Mouse (Mus musculus) heart, postnatal 36 days (tissue): ENCODE data around the gene Smg5. TPM values are rescaled to one million over a fixed set of nuclear protein-coding genes. Genes with fewer than 3 reads are reported as not detected.
"Not testable (repeated sequence)": the region's sequence is repeated elsewhere in the genome, so short reads cannot be mapped to it uniquely, and the experiment has no call there.

Experiments used
- DNase-seq, 2 experiments: peaks; one replicate each; pipeline ENCODE4 v3.0.0; 2021 to 2022
- intact Hi-C: fragments of 180-260 bp; cut with DNase I; formaldehyde crosslinking; loops from one replicate; pipeline ENCODE4 v1.15.1; 2025
- total RNA-seq, 2 experiments: library from RNA; stranded (reverse); gene quantifications; 2 replicates each; pipeline ENCODE4 v1.2.3; 2021

The Smg5 gene
- total RNA-seq, 2 experiments from 2014 or later = 38.7 to 42.7 TPM

- intact Hi-C loops, DNase-seq: not testable (repeated sequence)
Observed at GRCm38 (mm10) chr3:88381389-88382315, 45.6 kb downstream of the Smg5 start.

- intact Hi-C loops, DNase-seq: not testable (repeated sequence)
Observed at GRCm38 (mm10) chr3:88382383-88382782, 46.3 kb downstream of the Smg5 start.

GRCm38 (mm10) chr3:88384364-88384763 lies 48.3 kb downstream of the Smg5 start, which contains the start of gene Bglap:
Gene Bglap (minus strand): TSS chr3:88384464.
- no peak for DNase-seq
- intact Hi-C loops = no loop called here

GRCm38 (mm10) chr3:88393776-88394375 lies 57.8 kb downstream of the Smg5 start:
- intact Hi-C loops = no loop called here

GRCm38 (mm10) chr3:88395288-88395687 lies 59.2 kb downstream of the Smg5 start:
- no peak for DNase-seq
- intact Hi-C loops = no loop called here

More at GRCm38 (mm10) chr3:88393776-88394375, 57.8 kb downstream of the Smg5 start:
- DNase-seq = no peak

- intact Hi-C loops = no loop called here
- DNase-seq = no peak
Observed at GRCm38 (mm10) chr3:88395742-88396141, 59.7 kb downstream of the Smg5 start.

- intact Hi-C loops = no loop called here
- DNase-seq = no peak
Observed at GRCm38 (mm10) chr3:88398666-88399065, 62.6 kb downstream of the Smg5 start.

GRCm38 (mm10) chr3:88403522-88404230 lies 67.6 kb downstream of the Smg5 start:
- no peak for DNase-seq
- intact Hi-C loops = no loop called here

GRCm38 (mm10) chr3:88407090-88407489 lies 71.0 kb downstream of the Smg5 start:
- peak; percentile 59 to 65 for DNase-seq
- intact Hi-C loops = loop anchor here (1.0 to 2.0 kb wide), 2 partner anchors 60 to 120 kb away; no protein-coding TSS in a partner anchor

- intact Hi-C loops = loop anchor here (1.0 to 2.0 kb wide), 2 partner anchors 60 to 119 kb away; no protein-coding TSS in a partner anchor
- DNase-seq = no peak
Observed at GRCm38 (mm10) chr3:88407529-88407928, 71.5 kb downstream of the Smg5 start.

GRCm38 (mm10) chr3:88408953-88409352 lies 72.9 kb downstream of the Smg5 start:
- intact Hi-C loops = loop anchor here (2.0 kb wide), 1 partner anchor 68 kb away; no protein-coding TSS in a partner anchor
- no peak for DNase-seq

- intact Hi-C loops = loop anchor here (2.0 kb wide), 2 partner anchors 15 to 67 kb away; partner anchors contain the start of gene Slc25a44
- peak; percentile 92 to 95 for DNase-seq
Observed at GRCm38 (mm10) chr3:88409741-88410644, 73.9 kb downstream of the Smg5 start, which contains the start of gene Pmf1. Gene Pmf1 (minus strand): TSS chr3:88410331.

- intact Hi-C loops = loop anchor here (2.0 kb wide), 1 partner anchor 14 kb away; the partner anchor contains the start of gene Slc25a44
- no peak for DNase-seq
Observed at GRCm38 (mm10) chr3:88410645-88411031, 74.6 kb downstream of the Smg5 start.

GRCm38 (mm10) chr3:88411681-88412080 lies 75.6 kb downstream of the Smg5 start:
- peak in 1 of 2 experiments; percentile 24 for DNase-seq
- intact Hi-C loops = loop anchor here (2.0 kb wide), 1 partner anchor 13 kb away; the partner anchor contains the start of gene Slc25a44

Other genes starting within 250 kb of the Smg5 start
- 100 to 1,000 TPM; 123 to 138 TPM for gene Mef2d, start 193.9 kb upstream of the Smg5 start, total RNA-seq
- gene Rhbg, start 81.6 kb upstream of the Smg5 start, total RNA-seq = not detected
- gene Gm38392, start 49.0 kb upstream of the Smg5 start, total RNA-seq = under 1 TPM; 0.33 to 0.43 TPM
- 1 to 10 TPM; 5.2 to 6.8 TPM for gene Tsacc, start 39.3 kb upstream of the Smg5 start, total RNA-seq
- 100 to 1,000 TPM; 164 to 174 TPM for gene Cct3, start 39.1 kb upstream of the Smg5 start, total RNA-seq
- gene Glmp, start 11.2 kb upstream of the Smg5 start, total RNA-seq = 10 to 100 TPM; 87.9 to 88.4 TPM
- gene Tmem79, start 112 bp upstream of the Smg5 start, total RNA-seq = 1 to 10 TPM; 1.1 to 2.1 TPM
- gene Paqr6, start 28.3 kb downstream of the Smg5 start, total RNA-seq = 1 to 10 TPM in 1 of 2 experiments, under 1 TPM in 1; 0.46 to 1.2 TPM
- gene Bglap3, start 36.5 kb downstream of the Smg5 start, total RNA-seq = not detected
- gene Bglap2, start 42.4 kb downstream of the Smg5 start, total RNA-seq = not detected
- gene Bglap, start 48.2 kb downstream of the Smg5 start, total RNA-seq = not detected
- gene Pmf1, start 74.1 kb downstream of the Smg5 start, total RNA-seq = 10 to 100 TPM; 14.5 to 18.3 TPM
- 10 to 100 TPM; 11.6 to 15.6 TPM for gene Slc25a44, start 88.9 kb downstream of the Smg5 start, total RNA-seq
- gene Sema4a, start 124.9 kb downstream of the Smg5 start, total RNA-seq = 1 to 10 TPM; 3.1 to 3.6 TPM
- gene Lmna, start 173.7 kb downstream of the Smg5 start, total RNA-seq = 100 to 1,000 TPM; 121 to 130 TPM
- under 1 TPM; 0.22 to 0.58 TPM for gene Mex3a, start 196.1 kb downstream of the Smg5 start, total RNA-seq
- gene Rab25, start 212.0 kb downstream of the Smg5 start, total RNA-seq = not detected
- 10 to 100 TPM; 94.6 to 99.1 TPM for gene Lamtor2, start 216.8 kb downstream of the Smg5 start, total RNA-seq
- 10 to 100 TPM; 65.0 to 75.6 TPM for gene Ubqln4, start 217.5 kb downstream of the Smg5 start, total RNA-seq
- 10 to 100 TPM; 70.7 to 73.8 TPM for gene Ssr2, start 239.6 kb downstream of the Smg5 start, total RNA-seq